Mouse (Mus musculus) heart, adult 2 months (tissue): ENCODE measurements around the gene Anks1. TPM values are rescaled to one million over a fixed set of nuclear protein-coding genes. Genes with fewer than 3 reads are reported as not detected.

ENCODE experiments used
- DNase-seq, 2 experiments: peaks; one replicate each; pipeline ENCODE4 v3.0.0; 2021
- H3K27ac ChIP-seq: fragments of 200-600 bp; 2 replicates; pipeline ENCODE4 v1.8.1; 2022
- H3K27me3 ChIP-seq: fragments of 200-500 bp; 2 replicates; pipeline ENCODE4 v1.6.1; 2012; ENCODE audit warnings: mild to moderate bottlenecking, low read length, inconsistent platforms, mixed read lengths; ENCODE audit not compliant: control insufficient read depth, insufficient read depth
- H3K36me3 ChIP-seq: fragments of 200-500 bp; 2 replicates; pipeline ENCODE4 v1.6.1; 2012; ENCODE audit warnings: low read length, inconsistent platforms; ENCODE audit not compliant: control insufficient read depth, insufficient read depth
- H3K4me1 ChIP-seq: fragments of 200-500 bp; 2 replicates; pipeline ENCODE4 v1.6.1; 2011; ENCODE audit warnings: low read length; ENCODE audit not compliant: control insufficient read depth, insufficient read depth
- H3K4me3 ChIP-seq: fragments of 200-600 bp; 2 replicates; pipeline ENCODE4 v1.8.1; 2022
- H3K79me2 ChIP-seq: fragments of 200-500 bp; replicated peaks from 2 replicates; pipeline ENCODE4 v1.6.1; 2012; ENCODE audit warnings: mild to moderate bottlenecking, inconsistent platforms, low read length, moderate library complexity, mixed read lengths; ENCODE audit not compliant: control insufficient read depth, insufficient read depth
- H3K9ac ChIP-seq: fragments of 200-500 bp; 2 replicates; pipeline ENCODE4 v1.6.1; 2012; ENCODE audit warnings: low read depth, mild to moderate bottlenecking, control low read depth, inconsistent platforms, low read length, mixed read lengths
- CTCF ChIP-seq: fragments of 200-600 bp; IDR thresholded peaks from 2 replicates; pipeline ENCODE4 v1.8.1; 2022; ENCODE audit warnings: antibody characterized with exemption, mild to moderate bottlenecking, moderate library complexity
- EP300 ChIP-seq: fragments of 200-500 bp; IDR thresholded peaks from 2 replicates; pipeline ENCODE4 v1.6.1; 2011; ENCODE audit warnings: low read depth, low read length, control low read depth; ENCODE audit not compliant: insufficient read depth
- POLR2A ChIP-seq: fragments of 200-500 bp; IDR thresholded peaks from 2 replicates; pipeline ENCODE4 v1.6.1; 2011; ENCODE audit warnings: mild to moderate bottlenecking, low read depth, low read length, control low read depth; ENCODE audit not compliant: insufficient read depth
- WGBS: fragments of 180-500 bp; shearing (Covaris S2); methylation state at CpG from one replicate; pipeline ENCODE4 v1.1.7; 2018; 5-methylcytosine and 5-hydroxymethylcytosine counted together
- intact Hi-C: fragments of 180-260 bp; cut with DNase I; formaldehyde crosslinking; loops from one replicate; pipeline ENCODE4 v1.15.1; 2025
- polyA plus RNA-seq: library from polyadenylated mRNA; depleted of rRNA; stranded (reverse); fragments of >200 nt; gene quantifications from 2 replicates; pipeline ENCODE4 v1.2.3, GENCODE M21; 2012
- total RNA-seq, 2 experiments: library from RNA; stranded (reverse); gene quantifications; 2 replicates each; pipeline ENCODE4 v1.2.3; 2021

Gene Anks1
- total and polyA plus RNA-seq, 3 experiments: 51.6 to 76.4 (median 64.4) TPM

- WGBS: 6% methylated on average over 27 of the region's 27 CpGs
- Histone ChIP-seq H3K4me3 (peak overlapping the region; percentile 58), H3K27ac (peak overlapping the region; percentile 98), H3K79me2 (peaks cover 9% of the 10 kb centered on the region; the same call in 1 of the 2 replicates), H3K27me3 (no peaks in the 10 kb centered on the region), H3K9ac (peak overlapping the region; percentile 89), H3K36me3 (peaks cover 11% of the 10 kb centered on the region), H3K4me1 (peaks cover 40% of the 10 kb centered on the region)
- peak; percentile 69 to 77 for DNase-seq
- TF ChIP-seq CTCF (peak; percentile 46), POLR2A (no peak; the same call in 1 of the 2 replicates), EP300 (0 out of 2 replicates have a peak, but pooled peaks have one; percentile 8)
- intact Hi-C loops: loop anchor here (5.0 kb wide), 2 partner anchors 34 to 169 kb away; partner anchors contain the start of gene Zfp523
These were observed 98.9 kb downstream of the Anks1 start for GRCm38 (mm10) chr17:28007857-28008564.

DNA sequence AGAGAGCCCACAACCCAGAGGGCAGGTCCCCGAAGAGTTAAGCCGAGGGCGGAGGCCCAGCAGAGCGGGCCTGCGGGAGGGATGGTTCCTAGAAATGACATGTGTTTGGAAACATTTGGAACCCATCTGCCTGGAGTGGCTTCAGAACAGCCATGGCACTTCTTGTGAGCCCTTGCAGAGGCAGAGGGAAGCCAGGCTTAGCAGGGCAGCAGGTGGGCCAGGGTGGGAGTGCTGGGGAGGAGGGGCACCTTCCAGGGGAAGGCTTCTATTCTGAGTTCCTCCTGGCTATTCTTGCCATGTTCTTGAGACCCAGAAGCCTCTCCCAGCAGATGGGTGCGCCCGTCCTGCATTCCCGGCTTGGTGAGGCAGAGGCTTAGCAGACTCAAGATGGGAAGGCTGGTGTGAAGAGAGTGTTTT, 99.5 kb downstream of the Anks1 start:
- WGBS: 13% methylated on average over 8 of the region's 8 CpGs
- intact Hi-C loops: loop anchor here (5.0 kb wide), 2 partner anchors 34 to 169 kb away; partner anchors contain the start of gene Zfp523
- Histone ChIP-seq H3K79me2 (peaks cover 9% of the 10 kb centered on the region; the same call in 1 of the 2 replicates), H3K27ac (peak overlapping the region; percentile 98), H3K4me3 (peak overlapping the region; percentile 58), H3K4me1 (peaks cover 46% of the 10 kb centered on the region), H3K36me3 (peaks cover 12% of the 10 kb centered on the region), H3K27me3 (no peaks in the 10 kb centered on the region), H3K9ac (peak overlapping the region; percentile 89)
- no peak for TF ChIP-seq EP300
- TF ChIP-seq POLR2A: no peak
- TF ChIP-seq CTCF: no peak
- peak; percentile 65 to 69 for DNase-seq

- H3K9ac ChIP-seq: peak overlapping the region; percentile 89
- WGBS: 23% methylated on average over 10 of the region's 10 CpGs
- H3K4me3 ChIP-seq: peak overlapping the region; percentile 58
- H3K79me2 ChIP-seq: peaks cover 9% of the 10 kb centered on the region; the same call in 1 of the 2 replicates
- DNase-seq: peak; percentile 38 to 53
- peak overlapping the region; percentile 98 for H3K27ac ChIP-seq
- peaks cover 51% of the 10 kb centered on the region for H3K4me1 ChIP-seq
- TF ChIP-seq CTCF: no peak
- 0 out of 2 replicates have a peak, but pooled peaks have one; percentile 18 for TF ChIP-seq EP300
- 0 out of 2 replicates have a peak, but pooled peaks have one; percentile 19 for TF ChIP-seq POLR2A
- no peaks in the 10 kb centered on the region for H3K27me3 ChIP-seq
- H3K36me3 ChIP-seq: peaks cover 14% of the 10 kb centered on the region
- intact Hi-C loops: loop anchor here (5.0 kb wide), 2 partner anchors 33 to 168 kb away; partner anchors contain the start of gene Zfp523
These were observed 100.1 kb downstream of the Anks1 start for GRCm38 (mm10) chr17:28009066-28009715.

GRCm38 (mm10) chr17:28009716-28010114, 100.6 kb downstream of the Anks1 start:
- peak; percentile 60 to 75 for DNase-seq
- peak; percentile 50 for TF ChIP-seq POLR2A
- peak; percentile 95 for TF ChIP-seq EP300
- no peak for TF ChIP-seq CTCF
- no peaks in the 10 kb centered on the region for H3K27me3 ChIP-seq
- WGBS: 36% methylated on average over 7 of the region's 7 CpGs
- peak overlapping the region; percentile 58 for H3K4me3 ChIP-seq
- peaks cover 9% of the 10 kb centered on the region; the same call in 1 of the 2 replicates for H3K79me2 ChIP-seq
- H3K36me3 ChIP-seq: peaks cover 17% of the 10 kb centered on the region
- intact Hi-C loops: loop anchor here (5.0 kb wide), 2 partner anchors 33 to 168 kb away; partner anchors contain the start of gene Zfp523
- peaks cover 54% of the 10 kb centered on the region for H3K4me1 ChIP-seq
- peak overlapping the region; percentile 98 for H3K27ac ChIP-seq
- H3K9ac ChIP-seq: peak overlapping the region; percentile 89

- H3K79me2 ChIP-seq: peaks cover 9% of the 10 kb centered on the region; the same call in 1 of the 2 replicates
- intact Hi-C loops: no loop called here
- H3K4me3 ChIP-seq: no peak overlapping the region
- WGBS: 66% methylated on average over 2 of the region's 2 CpGs
- DNase-seq: peak; percentile 39 to 52
- peak overlapping the region; percentile 61 for H3K9ac ChIP-seq
- TF ChIP-seq EP300 (no peak), CTCF (no peak), POLR2A (no peak; the same call in 1 of the 2 replicates)
- H3K27ac ChIP-seq: peak overlapping the region; percentile 98
- peaks cover 64% of the 10 kb centered on the region for H3K4me1 ChIP-seq
- peaks cover 18% of the 10 kb centered on the region for H3K36me3 ChIP-seq
- H3K27me3 ChIP-seq: no peaks in the 10 kb centered on the region
These were observed 101.8 kb downstream of the Anks1 start for GRCm38 (mm10) chr17:28010925-28011324.
